Mouse (Mus musculus) frontal cortex, adult (tissue): Measurements from ENCODE around the gene Nsmce4a.
"Not testable (repeated sequence)": the region's sequence is repeated elsewhere in the genome, so short reads cannot be mapped to it uniquely, and the experiment has no call there.

ENCODE experiments used
- ATAC-seq: cut with Nextera tagmentation; 2 replicates; pipeline ENCODE4 v1.9.2; 2017; ENCODE audit warnings: mild to moderate bottlenecking, moderate library complexity, mixed read lengths; ENCODE audit not compliant: low TSS enrichment

Nsmce4a gene

DNA sequence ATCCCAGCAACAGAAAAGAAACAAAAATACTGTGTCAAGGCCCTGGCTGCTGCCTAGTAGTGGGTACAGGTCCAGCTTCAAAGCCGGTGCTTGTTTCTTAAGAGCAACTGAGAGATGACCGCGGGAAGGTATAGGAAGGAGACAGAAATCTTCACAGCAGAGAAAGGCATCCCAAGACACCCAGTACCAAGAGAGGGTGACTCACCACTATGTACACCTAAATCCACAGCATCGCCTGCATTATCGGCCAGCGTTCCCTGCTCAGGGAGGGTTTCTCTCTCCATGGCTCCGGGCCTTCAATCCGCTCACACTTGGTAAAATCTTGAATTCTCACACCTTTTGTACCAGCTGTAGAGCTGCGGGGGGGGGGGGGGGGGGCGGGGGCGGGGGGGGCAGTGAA, at the start of gene Nsmce4a:
Gene Nsmce4a, minus strand, starts transcription at position 298 of the 400 bp plus-strand sequence.
- ATAC-seq: peak; percentile 73

DNA sequence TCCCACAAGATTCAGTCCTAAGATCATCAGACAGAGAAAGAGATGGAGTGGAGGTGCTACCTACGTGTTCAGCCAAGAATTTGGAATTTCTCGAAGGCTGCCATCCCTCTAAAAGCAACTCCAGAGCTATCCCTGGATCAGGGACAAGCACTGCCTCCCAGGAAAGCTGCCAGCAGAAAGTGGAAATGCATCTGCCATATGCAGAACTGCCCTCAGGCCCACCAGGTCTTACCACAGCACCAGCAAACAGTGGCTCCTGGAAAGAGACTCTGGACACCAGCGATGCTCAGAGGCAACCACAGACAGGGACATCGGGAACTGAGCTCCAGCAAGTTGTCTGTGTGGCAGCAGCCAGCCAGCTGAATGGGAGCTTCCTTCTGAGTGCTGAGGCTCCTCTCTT, 49.4 kb upstream of the Nsmce4a start:
- ATAC-seq: peak; percentile 24; the same call in 1 of the 2 replicates

DNA sequence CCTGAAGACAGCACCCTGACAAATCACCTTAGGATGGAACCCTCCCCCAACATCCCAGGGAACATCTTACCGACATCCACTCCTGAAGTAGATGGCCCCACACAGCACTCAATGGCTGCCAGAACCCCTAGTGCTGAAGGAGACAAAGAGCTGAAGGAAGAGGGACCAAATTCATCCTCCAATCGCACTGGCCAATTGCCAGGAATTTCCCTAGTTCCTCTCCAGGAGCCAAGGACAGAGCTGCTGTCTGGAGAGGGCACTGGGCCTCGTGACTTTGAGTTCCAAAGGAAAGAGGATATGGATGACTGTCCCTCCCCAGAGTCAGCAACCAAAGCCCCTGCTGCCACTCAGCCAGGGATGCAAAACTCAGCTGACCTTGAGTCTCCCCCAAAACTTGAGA, 49.0 kb upstream of the Nsmce4a start:
- no peak for ATAC-seq

DNA sequence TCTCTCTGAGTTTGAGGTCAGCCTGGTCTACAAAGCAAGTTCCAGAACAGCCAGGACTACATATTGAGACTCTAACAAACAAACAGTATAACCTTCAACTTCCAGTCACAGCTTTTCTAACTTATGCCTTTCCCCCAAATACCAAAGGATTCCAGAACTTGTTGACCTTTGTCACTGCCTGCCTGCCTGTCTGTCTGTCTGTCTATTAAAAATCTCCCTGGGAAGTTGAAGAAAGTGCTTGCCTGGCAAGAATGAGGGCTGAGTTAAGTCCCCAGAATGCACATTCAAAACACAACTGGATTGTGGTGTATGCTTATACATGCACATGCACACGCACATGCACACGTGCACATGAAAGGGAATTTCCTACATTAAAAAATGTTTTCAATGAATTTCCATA, 48.1 kb upstream of the Nsmce4a start:
- ATAC-seq: no peak

DNA sequence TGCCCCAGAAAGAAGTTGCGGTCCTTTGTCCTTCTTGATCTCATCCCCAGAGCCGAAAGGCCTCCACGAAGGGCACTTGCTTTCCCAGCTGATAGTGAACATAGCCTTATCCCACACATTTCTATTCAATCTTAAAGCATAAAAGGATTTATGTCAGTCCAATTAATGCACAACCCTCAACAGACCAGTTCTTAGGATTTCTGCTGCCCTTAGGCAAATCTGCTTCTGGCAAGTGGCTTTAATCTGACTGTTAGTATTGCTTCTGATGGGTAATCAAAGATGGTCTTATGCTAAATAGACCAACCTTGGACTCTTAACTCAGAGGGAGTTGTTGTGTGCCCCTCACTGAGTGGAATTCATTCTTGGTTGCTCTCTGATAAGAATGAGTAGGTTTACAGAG, 44.7 kb upstream of the Nsmce4a start:
- no peak for ATAC-seq

DNA sequence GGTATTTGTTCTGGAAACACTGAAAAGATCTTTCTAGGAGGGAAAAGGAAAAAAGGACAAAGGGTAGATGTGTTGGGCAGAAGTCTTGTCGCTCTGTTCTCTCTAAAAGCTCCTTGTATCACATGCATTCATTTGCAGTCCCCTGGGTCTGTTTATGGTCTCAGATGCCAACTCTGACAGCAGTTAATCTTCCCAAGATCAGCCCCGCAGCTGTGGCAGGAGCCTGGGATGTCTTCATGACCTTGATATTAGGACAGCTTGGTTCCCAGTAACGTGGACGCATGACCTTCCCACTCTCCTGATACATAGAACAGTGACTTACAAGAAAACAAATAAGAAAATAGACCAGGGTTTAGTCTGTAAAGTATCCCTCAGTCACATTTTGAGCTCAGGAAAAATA, 41.1 kb upstream of the Nsmce4a start:
- no peak for ATAC-seq

DNA sequence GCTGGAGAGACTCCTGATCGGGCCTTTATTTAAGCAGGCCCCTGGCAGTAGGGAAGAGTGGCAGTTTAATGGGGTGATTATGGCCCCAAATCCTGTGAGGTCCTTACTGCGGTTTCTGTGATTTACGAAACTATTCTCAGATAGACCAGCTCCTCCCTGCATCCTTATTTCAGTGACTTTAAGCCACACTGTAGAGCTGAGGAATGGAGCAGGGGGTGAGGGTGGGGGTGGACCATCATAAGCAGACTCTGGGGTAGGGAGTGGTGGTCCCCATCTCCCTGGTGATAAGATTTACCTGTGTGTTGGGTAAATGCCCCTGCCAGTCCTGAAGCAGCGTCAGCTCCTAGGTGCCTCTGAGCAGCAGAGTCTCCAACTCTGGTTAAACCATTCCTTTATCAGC, 34.0 kb upstream of the Nsmce4a start:
- no peak for ATAC-seq

DNA sequence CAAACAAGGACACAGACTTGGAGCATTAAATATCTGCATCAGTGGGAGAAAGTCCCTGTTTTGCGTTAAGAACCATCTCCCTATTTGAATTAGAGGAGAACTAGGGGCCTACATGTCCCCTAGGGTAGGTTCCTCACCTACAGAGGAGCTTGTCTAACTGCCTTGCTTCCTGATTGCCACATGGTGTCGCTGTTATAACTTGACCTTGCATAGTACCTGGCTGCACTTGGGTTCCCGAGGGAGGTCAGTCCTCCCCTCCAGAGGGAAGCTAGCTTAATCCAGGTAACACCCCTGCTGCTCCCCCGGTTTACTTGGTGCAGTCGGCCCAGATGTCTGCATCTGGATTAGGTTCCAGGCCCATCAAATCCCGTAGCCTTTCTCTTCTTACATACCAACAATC, 32.2 kb upstream of the Nsmce4a start:
- ATAC-seq: no peak

DNA sequence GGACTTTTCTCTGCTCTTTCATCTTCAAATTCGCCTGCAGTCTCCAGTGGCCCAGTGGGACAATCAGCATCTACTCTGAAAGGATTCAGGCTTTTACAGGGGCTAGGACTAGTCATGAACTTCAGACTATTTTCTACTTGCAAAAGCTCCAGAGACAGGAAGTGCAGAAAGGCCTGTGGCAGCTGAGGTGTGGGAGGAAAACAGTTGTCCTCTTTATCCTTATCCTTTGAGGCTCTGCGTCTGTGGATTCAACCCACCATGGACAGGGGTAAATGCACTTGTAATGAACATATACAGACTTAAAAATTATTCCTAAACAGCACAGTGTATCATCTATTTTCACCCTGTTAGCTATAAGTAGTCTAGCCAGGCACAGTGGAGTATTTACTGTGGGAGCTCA, 31.5 kb upstream of the Nsmce4a start:
- peak; percentile 62; the same call in 1 of the 2 replicates for ATAC-seq

DNA sequence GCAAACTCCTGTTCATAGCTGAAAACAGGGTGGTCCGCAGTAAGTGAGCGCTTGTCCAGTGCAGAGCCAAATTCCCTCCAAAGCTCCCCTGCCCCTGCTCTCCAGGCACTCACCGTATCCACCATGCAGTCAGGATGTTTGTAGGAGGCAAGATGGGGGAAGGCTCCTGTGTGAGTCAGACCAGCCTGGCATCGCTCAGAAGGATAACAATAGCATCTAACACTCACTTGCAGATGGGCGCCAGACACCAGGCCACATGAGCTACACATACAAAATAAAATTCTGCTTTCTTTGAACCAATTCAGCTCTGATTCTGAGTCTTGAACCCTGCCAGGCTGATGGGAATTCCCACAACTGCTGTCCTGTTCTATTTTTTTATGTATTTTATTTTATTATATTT, 30.6 kb upstream of the Nsmce4a start:
- ATAC-seq: peak; percentile 98

DNA sequence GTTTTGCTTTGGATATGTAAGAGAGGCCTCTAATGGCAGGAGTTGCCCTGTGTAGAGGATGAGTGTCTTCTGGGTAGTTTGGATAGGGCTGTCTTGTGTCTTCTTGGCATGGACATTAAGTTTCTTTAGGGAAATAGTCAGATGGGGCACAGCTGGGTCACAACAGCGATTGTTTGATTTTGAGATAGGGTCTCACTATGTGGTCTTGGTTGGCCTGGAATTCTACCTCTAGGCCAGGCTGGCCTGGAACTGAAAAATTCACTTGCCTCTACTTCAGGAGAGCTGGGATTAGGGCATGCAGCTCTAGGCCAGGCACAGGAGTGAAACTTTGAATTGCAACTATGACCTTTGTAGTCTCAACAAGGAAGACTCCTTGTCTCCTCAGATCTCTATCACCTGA, 29.9 kb upstream of the Nsmce4a start:
- ATAC-seq: no peak

DNA sequence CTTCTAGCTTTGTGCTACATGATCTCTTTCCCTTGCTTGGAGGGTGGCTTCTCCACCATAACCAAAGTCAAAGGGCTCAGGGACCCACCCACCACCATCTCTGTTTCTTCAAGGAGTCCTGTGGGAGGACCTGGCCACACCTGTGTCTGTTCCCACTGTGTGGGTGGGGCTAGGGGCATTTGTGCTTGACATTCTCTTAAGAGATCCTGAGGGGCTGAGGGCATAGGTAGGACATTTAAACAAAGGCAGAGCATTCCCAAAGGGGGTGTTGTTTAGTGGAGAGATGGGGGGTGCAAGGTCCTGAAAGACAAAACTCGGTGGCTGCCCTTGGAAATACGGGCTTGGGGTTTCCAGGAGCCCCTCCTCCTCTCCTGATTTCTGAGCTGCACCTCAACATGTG, 27.6 kb upstream of the Nsmce4a start:
- ATAC-seq: no peak

DNA sequence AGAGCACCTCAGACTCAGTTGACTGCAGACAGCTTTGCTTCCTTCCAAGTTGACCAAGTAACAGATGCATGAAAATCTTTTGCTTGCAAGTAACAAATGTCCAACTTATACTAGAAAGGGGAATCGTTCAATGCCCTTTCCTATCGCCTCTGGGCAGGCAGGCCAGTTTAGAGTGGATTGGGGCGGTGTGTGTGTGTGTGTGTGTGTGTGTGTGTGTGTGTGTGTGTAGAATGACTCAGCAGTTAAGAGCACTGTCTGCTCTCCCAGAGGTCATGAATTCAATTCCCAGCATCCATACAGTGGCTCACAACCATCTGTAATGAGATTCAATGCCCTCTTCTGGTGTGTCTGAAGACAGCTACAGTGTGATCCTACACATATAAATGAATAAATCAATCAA, 27.2 kb upstream of the Nsmce4a start:
- ATAC-seq: no peak

DNA sequence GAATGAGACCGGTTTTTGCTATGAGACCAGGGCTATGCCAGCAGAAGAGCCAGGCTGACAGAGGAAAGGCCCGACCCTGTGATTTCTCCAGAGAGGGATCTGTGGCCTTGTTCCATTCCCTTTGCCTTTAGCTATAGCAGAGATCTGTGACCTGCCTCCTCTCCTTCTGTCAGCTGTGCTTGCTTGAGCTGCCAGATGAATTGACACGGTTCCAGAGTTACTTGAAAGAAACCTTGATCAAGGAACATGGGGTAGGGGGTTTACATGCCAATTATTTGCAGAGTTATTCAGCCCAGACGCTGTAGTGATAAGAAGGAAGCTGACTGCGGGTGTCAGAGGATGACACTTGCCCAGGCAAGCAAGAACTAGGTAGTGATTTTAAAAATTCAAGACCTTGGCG, 24.6 kb upstream of the Nsmce4a start:
- no peak for ATAC-seq

DNA sequence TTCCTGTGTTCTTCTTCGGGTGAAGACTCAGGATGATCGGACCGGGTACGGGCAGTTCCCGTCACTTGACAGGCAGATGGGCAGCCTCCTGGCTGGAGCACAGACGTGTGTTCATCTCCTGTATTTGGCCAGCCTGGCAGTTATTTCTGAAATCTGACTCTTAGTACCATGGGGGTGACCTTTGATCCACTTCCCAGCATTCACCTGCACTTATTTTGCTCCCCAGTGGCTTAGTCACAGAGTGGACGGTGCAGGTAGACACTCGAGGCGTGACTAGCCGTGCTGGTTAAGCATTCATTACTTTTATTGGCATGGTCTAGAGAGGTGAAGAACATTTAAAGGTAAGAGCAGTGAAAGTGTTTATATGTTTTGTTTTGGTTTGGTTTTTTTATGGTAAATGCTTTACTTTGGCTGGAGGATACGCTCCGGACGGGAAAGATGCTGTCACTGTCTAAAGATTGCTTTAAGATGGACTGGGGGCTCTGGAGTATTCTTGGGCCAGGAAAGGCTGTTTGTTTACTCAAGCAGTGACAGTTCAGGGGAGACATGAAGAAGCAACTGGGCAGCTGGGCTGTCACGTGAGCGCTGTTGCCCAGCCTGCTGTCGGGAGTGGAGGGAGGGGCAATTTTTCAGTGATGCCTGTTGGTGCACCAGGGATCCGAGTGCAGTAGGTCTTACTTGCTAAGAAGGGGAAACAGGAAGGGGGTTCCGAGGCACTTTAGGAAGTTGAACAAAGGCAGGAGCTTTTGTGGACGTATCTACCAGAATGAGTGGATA, 23.3 kb upstream of the Nsmce4a start:
- not testable (repeated sequence) for ATAC-seq

DNA sequence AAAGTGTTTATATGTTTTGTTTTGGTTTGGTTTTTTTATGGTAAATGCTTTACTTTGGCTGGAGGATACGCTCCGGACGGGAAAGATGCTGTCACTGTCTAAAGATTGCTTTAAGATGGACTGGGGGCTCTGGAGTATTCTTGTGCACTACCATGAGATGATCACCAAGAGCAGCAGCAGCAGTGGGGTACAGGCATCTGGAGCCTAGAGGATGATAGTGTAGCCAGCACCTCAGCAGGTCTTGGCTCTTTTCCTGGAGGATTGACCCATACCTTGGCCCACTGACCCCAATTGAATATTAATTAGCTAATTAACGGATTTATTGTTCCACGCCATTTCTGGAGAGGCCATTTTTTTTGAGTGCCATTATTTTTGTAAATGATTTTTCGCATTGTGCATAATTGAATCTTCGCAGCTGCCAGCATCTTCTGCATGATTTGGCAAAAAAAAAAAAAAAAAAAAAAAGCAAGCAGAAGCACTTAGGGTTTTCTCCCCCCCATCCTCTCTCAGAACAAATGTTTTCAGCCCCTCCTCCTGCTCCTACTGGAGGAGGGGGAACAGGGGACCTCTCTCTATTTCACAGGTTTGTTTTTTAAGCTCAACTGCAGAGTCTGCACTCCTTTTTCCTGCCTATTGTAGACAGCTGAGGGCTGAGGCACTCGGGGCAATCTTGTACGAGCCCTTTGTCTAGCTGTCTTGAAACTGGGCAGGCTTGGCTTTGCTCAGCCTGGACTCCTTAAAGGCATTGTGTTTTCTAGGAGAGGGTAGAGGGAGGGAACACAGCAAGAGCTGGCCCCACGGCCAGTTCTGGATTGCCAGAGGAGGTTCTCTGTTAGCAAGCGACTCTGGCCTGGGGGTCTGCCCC, 20.7 kb upstream of the Nsmce4a start:
- not testable (repeated sequence) for ATAC-seq

DNA sequence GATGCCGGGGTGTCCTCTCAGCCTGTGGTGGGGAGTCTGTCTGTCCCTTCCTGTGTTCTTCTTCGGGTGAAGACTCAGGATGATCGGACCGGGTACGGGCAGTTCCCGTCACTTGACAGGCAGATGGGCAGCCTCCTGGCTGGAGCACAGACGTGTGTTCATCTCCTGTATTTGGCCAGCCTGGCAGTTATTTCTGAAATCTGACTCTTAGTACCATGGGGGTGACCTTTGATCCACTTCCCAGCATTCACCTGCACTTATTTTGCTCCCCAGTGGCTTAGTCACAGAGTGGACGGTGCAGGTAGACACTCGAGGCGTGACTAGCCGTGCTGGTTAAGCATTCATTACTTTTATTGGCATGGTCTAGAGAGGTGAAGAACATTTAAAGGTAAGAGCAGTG, 20.1 kb upstream of the Nsmce4a start:
- not testable (repeated sequence) for ATAC-seq

DNA sequence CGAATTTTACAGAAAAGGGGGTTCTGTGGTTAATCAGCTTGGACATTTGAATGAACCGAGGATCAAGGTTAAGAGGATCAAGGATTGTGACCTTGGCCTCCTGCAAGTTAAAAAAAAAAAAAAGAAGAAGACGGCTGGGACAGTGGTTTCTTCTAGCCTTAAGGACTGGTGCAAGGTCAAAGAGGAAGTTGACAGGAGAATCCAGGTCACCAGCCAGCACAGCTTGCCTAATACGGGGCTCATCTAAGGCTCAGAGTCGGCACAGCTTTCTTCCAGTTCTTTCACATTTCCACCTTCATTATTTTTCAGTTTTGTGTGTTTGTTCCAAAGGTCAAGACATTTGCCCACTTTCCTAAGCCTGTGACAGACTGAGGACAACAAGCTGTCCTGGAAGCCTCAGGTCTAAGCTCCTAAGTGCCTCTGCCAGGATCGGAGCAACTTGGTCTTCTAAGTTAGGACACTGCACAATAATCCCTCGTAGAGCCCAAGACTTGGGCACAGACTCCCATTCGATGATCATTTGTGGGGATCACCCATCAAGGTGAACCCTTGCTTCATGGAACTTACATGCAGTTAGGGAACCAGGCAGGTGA, 18.0 kb upstream of the Nsmce4a start:
- no peak for ATAC-seq

DNA sequence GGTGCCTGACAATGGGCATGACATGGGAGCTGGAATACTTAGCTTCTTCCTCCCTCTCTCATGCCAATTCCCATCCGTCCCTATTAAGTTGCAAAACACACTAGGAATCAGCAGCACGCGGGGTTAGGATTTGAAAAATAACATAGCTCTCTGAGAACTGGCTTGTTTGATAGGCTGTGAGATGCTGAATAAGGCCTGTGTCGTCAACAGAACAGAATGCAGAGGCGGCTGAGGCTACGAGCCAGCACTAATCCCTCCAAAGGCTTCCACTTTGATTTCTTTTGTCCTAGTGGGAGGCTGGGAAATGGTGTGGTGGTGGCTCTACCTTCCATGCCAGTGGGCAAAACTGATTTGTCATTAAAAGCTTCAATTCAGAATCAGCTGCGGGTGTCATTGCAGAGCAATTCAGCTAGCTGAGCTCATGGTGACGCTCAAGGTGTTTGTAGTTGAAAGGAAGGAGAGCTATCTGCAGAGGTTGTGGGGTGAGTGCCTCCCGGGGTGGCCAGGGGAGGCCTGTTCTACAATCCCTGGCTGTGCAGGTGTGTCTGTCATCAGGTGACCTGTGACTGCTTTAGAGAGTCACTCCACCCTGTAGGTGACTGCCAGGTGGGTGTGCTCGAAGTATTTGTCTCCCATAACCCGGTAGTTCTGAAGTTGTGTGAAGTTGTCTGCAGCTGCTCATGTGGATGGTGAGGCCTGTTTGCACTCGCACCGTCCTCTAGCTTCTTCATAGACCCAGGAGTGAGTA, 17.3 kb upstream of the Nsmce4a start:
- 0 out of 2 replicates have a peak, but pooled peaks have one; percentile 41 for ATAC-seq

DNA sequence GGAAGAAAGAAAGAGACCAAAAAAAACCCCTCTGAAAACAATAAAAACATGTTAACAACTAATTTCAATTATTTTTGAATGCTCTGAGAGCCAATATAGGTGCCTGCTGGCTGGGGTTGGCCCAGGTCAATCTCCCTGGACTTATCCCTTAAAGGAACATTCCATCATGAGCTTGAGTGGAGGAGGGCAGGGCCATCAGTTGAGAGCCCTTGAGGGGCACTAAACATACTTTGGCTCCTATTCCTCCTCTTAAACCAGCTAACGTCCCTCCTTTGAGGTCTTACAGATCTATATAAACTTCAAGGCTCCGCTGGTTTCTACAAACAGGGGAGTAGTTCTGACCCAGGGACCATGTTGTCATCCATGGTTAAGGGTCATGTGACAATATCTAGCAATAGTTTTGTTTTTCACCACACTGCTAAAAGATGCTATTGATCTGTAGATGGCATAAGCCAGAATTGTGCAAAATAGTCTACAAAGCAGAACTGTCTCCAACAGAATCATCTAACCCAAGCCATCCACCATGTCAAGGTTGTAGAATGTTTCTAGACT, 13.7 kb upstream of the Nsmce4a start:
- no peak for ATAC-seq

DNA sequence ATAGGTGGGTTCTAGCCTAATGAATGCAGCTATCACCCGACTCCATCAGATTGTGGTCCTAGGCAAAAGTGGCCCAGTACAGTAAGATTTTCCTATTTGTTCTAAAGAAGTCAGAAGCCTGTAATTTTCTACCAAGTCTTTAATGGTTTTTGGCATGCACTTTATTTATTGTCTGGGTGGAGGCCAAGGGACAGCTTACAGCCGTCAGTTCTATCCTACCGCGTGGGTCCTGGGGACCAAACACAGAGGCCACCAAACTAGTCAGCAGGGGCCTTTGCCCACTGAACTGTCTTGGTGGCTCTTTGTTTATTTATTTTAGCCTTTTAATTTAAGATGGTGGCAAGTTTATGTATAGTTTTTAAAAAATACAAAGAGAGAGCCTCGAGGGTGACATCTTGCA, 5.7 kb upstream of the Nsmce4a start:
- no peak for ATAC-seq

DNA sequence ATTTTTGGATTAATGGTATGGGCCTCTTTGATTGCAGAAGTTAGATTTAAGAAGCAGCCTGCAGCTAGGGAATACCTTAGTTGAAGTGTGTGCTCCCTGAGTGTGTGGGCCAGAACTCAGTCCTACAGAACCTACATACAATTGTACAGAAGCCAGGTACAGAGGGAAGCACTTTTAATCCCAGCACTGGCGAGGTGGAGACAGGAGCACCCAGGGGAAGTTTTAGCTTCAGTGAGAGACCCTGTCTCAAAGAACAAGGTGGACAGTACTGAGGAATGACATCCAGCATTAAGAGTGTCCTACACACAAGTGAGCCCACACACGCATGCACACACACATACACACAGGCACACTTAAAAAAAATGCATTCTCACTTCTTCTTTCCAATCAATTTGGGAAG, 5.1 kb upstream of the Nsmce4a start:
- no peak for ATAC-seq
